Mouse (Mus musculus) midbrain, embryonic 12.5 days (tissue): ENCODE measurements around the gene Rnls. TPM values are rescaled to one million over a fixed set of nuclear protein-coding genes. Genes with fewer than 3 reads are reported as not detected.
"Not testable (repeated sequence)": the region's sequence is repeated elsewhere in the genome, so short reads cannot be mapped to it uniquely, and the experiment has no call there.

ENCODE experiments used
- ATAC-seq: fragments of 200-750 bp; cut with Nextera tagmentation; 2 replicates; pipeline ENCODE4 v1.8.0; 2017; ENCODE audit warnings: low read depth, moderate TSS enrichment, moderate library complexity; ENCODE audit not compliant: low FRiP score
- H3K27ac ChIP-seq: fragments of 300-500 bp; sonication (generic); replicated peaks from 2 replicates; pipeline ENCODE4 v1.5.1; 2016; ENCODE audit warnings: mild to moderate bottlenecking
- H3K27me3 ChIP-seq: fragments of 300-500 bp; sonication (generic); 2 replicates; pipeline ENCODE4 v1.6.1; 2016; ENCODE audit warnings: mild to moderate bottlenecking
- H3K36me3 ChIP-seq: fragments of 300-500 bp; sonication (generic); 2 replicates; pipeline ENCODE4 v1.6.1; 2016
- H3K4me1 ChIP-seq: fragments of 300-500 bp; sonication (generic); 2 replicates; pipeline ENCODE4 v1.6.1; 2016
- H3K4me2 ChIP-seq: fragments of 300-500 bp; sonication (generic); replicated peaks from 2 replicates; pipeline ENCODE4 v1.6.1; 2016; ENCODE audit warnings: mild to moderate bottlenecking, moderate library complexity
- H3K4me3 ChIP-seq: fragments of 300-500 bp; sonication (generic); 2 replicates; pipeline ENCODE4 v1.5.1; 2016; ENCODE audit warnings: mild to moderate bottlenecking
- H3K9ac ChIP-seq: fragments of 300-500 bp; sonication (generic); replicated peaks from 2 replicates; pipeline ENCODE4 v1.6.1; 2016; ENCODE audit warnings: mild to moderate bottlenecking, moderate library complexity
- H3K9me3 ChIP-seq: fragments of 300-500 bp; sonication (generic); 2 replicates; pipeline ENCODE4 v1.6.1; 2016; ENCODE audit warnings: mild to moderate bottlenecking
- WGBS: fragments of 180-500 bp; shearing (Covaris S2); methylation state at CpG from one replicate; pipeline ENCODE4 v1.1.7; 2016; 5-methylcytosine and 5-hydroxymethylcytosine counted together
- polyA plus RNA-seq: library from polyadenylated mRNA; unstranded; fragments of >200 nt; fragmentation: Nextera tagmentation; extraction: Ambion mirVana; gene quantifications from 2 replicates; pipeline ENCODE4 v1.2.1, GENCODE M21; 2016

Rnls gene
- polyA plus RNA-seq, result 7.7 and 8.2 TPM in 2 replicates

DNA sequence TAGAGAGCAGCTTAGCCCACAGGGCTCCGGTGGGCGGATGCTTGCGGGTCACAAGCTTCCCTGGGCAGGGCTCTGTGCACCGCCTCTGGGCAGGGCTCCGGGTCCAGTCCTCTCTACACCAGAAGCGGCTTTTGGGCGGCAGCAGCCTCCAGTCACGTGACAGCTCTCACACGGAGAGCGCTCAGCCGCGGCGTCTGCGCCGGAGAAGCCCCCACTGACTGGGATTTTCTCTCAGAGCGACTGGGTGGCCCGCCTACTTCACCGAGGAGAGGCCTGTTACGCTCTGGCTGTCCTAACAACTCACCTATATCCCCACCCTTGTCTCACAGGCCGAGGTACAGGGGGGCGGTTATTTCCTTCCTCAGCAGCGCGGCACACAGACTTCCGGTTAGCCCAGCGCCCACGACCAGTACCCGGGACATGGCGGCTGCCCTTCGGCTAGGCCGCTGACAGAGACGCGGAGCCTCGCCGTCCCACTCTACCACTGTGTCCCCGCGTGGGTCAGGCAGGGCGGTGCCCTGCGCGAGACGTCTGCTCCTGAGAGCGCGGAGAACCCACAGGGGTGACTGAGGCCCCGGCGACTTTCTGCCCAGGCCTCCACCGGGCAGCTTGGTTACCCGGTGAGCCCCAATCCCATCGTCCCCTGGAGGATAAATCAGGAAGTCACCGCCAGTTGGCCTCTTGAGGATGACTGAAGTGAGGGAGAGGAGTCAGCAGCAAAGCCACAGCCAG is at the start of gene Rnls:
TSS of gene Rnls (minus strand) at position 645 of the 732 bp plus-strand sequence.
- 2% methylated on average over 48 of the region's 48 CpGs for WGBS

GRCm38 (mm10) chr19:33429457-33429856 is 37.4 kb upstream of the Rnls start:
- H3K27ac ChIP-seq, result no peak overlapping the region
- H3K4me1 ChIP-seq, result no peaks in the 10 kb centered on the region
- whole genome bisulfite sequencing, result 56% methylated on average over 2 of the region's 2 CpGs

More for the DNA sequence above, at the start of gene Rnls:
- ATAC-seq, result peak; percentile 99
- H3K4me3 ChIP-seq, result peak within 1 kb of the TSS; percentile 58
- peak within 1 kb of the TSS; percentile 81 for H3K9ac ChIP-seq
- no peaks in the 10 kb centered on the region for H3K9me3 ChIP-seq
- H3K27ac ChIP-seq, result peak within 1 kb of the TSS; percentile 86
- H3K27me3 ChIP-seq, result no peaks in the 10 kb centered on the region
- no peaks in the 10 kb centered on the region; the same call in 1 of the 2 replicates for H3K36me3 ChIP-seq
- peak within 1 kb of the TSS; percentile 61 for H3K4me2 ChIP-seq
- no peaks in the 10 kb centered on the region for H3K4me1 ChIP-seq

DNA sequence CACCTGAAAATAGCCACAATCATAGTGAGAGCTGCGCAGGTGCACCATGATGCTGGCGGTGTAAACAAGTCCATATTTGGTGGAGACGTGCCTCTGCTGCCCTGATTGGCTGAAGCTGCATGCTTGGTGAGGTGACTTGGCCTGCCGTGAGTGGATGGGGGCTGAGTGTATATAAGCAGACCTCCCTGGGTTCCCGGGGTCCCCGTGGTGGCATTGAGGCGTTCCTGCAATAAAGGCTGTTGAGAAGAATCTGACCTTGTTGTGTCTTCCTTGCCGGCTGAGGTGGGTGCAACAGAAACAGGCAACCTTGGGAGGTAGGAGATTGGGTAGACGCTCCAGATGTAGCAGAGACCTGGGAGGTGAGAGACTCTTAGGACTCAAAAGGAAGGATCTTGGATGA is 27.3 kb upstream of the Rnls start:
- H3K27me3 ChIP-seq, H3K36me3 ChIP-seq, H3K4me3 ChIP-seq, H3K9me3 ChIP-seq, H3K27ac ChIP-seq, H3K4me2 ChIP-seq, H3K9ac ChIP-seq, ATAC-seq, H3K4me1 ChIP-seq: not testable (repeated sequence)
- 88% methylated on average over 9 of the region's 9 CpGs for WGBS

More at GRCm38 (mm10) chr19:33429457-33429856, 37.4 kb upstream of the Rnls start:
- H3K4me3 ChIP-seq, result no peak overlapping the region
- no peak overlapping the region for H3K4me2 ChIP-seq
- no peaks in the 10 kb centered on the region for H3K9me3 ChIP-seq
- H3K27me3 ChIP-seq, result no peaks in the 10 kb centered on the region
- H3K36me3 ChIP-seq, result no peaks in the 10 kb centered on the region
- ATAC-seq, result no peak
- no peak overlapping the region for H3K9ac ChIP-seq

GRCm38 (mm10) chr19:33380825-33381224 is 11.3 kb downstream of the Rnls start:
- Histone ChIP-seq H3K36me3 (no peaks in the 10 kb centered on the region), H3K9ac (no peak overlapping the region), H3K9me3 (no peaks in the 10 kb centered on the region), H3K27ac (no peak overlapping the region), H3K4me1 (no peaks in the 10 kb centered on the region), H3K4me2 (no peak overlapping the region), H3K27me3 (no peaks in the 10 kb centered on the region), H3K4me3 (no peak overlapping the region)
- ATAC-seq, result 0 out of 2 replicates have a peak, but pooled peaks have one; percentile 56
- 82% methylated on average over 2 of the region's 2 CpGs for WGBS

GRCm38 (mm10) chr19:33380386-33380785 is 11.7 kb downstream of the Rnls start:
- peak; percentile 65 for ATAC-seq
- Histone ChIP-seq H3K9ac (no peak overlapping the region), H3K27ac (no peak overlapping the region), H3K27me3 (no peaks in the 10 kb centered on the region), H3K9me3 (no peaks in the 10 kb centered on the region), H3K4me3 (no peak overlapping the region), H3K4me2 (no peak overlapping the region), H3K36me3 (no peaks in the 10 kb centered on the region), H3K4me1 (no peaks in the 10 kb centered on the region)
- 28% methylated on average over 3 of the region's 3 CpGs for WGBS

GRCm38 (mm10) chr19:33368808-33369207 is 23.3 kb downstream of the Rnls start:
- no peaks in the 10 kb centered on the region for H3K9me3 ChIP-seq
- no peak overlapping the region for H3K4me3 ChIP-seq
- H3K36me3 ChIP-seq, result no peaks in the 10 kb centered on the region
- no peak overlapping the region for H3K4me2 ChIP-seq
- no peak overlapping the region for H3K27ac ChIP-seq
- H3K9ac ChIP-seq, result no peak overlapping the region
- 69% methylated on average over 2 of the region's 2 CpGs for WGBS
- H3K4me1 ChIP-seq, result no peaks in the 10 kb centered on the region
- no peaks in the 10 kb centered on the region for H3K27me3 ChIP-seq
- ATAC-seq, result no peak

- Histone ChIP-seq H3K27ac (no peak overlapping the region), H3K9ac (no peak overlapping the region), H3K4me2 (no peak overlapping the region), H3K4me3 (no peak overlapping the region), H3K36me3 (no peaks in the 10 kb centered on the region), H3K4me1 (no peaks in the 10 kb centered on the region), H3K9me3 (no peaks in the 10 kb centered on the region), H3K27me3 (no peaks in the 10 kb centered on the region)
- peak; percentile 89 for ATAC-seq
- WGBS, result 19% methylated on average over 3 of the region's 3 CpGs
Observed at GRCm38 (mm10) chr19:33366661-33367060, 25.4 kb downstream of the Rnls start.

DNA sequence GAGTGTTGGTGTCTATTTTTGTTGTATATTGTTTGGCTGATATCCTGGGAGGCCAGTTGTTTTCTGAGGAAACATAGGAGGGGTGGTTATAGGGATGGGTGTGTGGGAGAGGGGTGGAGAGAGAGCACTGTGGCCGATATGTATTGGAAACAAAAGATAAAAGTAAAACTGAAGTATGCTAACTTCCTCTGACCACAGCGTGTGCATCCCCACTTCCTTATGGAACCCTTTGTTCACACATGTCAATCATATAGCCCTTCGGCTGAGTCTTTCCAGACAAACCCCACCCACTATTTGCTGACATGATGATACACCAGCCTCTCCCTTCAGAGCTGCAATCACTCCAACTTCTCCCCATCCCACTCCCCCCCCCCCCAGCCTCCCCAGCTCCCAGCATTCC is 35.1 kb downstream of the Rnls start:
- ATAC-seq, result no peak
- H3K4me3 ChIP-seq, result no peak overlapping the region
- H3K4me2 ChIP-seq, result no peak overlapping the region
- H3K4me1 ChIP-seq, result no peaks in the 10 kb centered on the region
- no peaks in the 10 kb centered on the region for H3K9me3 ChIP-seq
- H3K27ac ChIP-seq, result no peak overlapping the region
- 55% methylated on average over 3 of the region's 3 CpGs for WGBS
- H3K9ac ChIP-seq, result no peak overlapping the region
- no peaks in the 10 kb centered on the region for H3K27me3 ChIP-seq
- H3K36me3 ChIP-seq, result no peaks in the 10 kb centered on the region

DNA sequence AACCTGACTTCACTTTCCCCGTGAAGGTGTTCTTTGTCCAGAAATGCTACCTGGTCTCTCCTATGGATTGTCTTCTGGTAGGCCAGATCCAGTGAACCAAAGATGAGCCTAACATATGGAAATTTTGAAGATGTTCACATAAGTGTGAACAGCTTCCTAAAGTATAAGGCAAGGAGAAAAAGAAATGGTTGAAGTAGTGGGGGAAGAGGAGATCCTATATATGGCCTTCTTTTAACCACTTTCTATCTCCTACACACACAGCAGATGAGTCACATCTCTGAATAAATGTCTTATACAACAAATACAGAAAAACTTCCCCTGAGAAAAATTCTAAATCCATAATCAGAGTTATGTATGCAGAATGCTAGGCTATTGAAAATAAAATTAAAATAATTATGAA is 52.0 kb downstream of the Rnls start:
- 95% methylated on average over 1 of the region's 1 CpGs for WGBS
- H3K4me1 ChIP-seq, result no peaks in the 10 kb centered on the region
- H3K36me3 ChIP-seq, result no peaks in the 10 kb centered on the region
- no peak for ATAC-seq
- H3K4me2 ChIP-seq, result no peak overlapping the region
- no peaks in the 10 kb centered on the region for H3K9me3 ChIP-seq
- H3K4me3 ChIP-seq, result no peak overlapping the region
- H3K27me3 ChIP-seq, result no peaks in the 10 kb centered on the region
- H3K27ac ChIP-seq, result no peak overlapping the region
- no peak overlapping the region for H3K9ac ChIP-seq

DNA sequence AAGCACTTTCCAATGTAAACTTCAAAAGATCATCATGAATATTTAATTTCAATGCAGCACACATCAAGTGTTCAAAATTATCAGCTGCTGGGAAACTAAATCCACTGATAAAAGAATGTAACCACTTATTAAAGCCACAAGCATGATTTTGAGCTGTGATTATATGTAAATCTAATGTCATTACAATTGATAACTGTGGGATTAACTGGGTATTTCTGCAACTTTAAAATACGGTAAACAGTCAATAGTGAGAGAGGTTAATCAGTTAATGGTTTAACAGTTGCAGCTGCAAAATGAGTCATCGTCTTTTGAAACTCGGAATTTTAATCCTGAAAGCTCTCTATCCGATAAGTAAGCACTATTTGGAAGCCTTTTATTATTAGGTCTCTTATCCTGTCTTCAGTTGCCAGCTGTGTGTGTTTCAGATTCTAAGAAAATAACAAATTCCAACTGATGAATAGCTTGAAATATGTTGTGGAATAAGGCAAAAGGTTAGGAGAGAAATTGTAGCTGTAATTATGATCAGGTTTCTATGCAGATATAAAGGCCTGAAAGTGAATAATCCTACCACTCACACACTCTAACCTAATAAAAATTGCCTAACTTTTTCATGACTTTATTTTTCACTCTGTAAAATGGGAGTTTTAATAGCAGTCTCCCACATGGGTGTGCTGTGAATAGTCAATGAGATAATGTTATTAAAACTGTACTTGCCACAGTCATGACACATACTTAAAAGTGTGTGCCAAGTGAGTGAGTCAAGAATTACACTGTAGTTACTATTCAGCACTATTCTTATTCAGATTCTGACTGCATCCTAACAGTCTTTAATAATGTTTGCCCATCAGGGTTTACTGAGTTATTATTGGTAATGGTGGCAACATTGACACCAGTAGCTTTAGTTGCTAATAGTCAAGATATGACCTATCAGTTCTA is 65.1 kb downstream of the Rnls start:
- no peak overlapping the region for H3K27ac ChIP-seq
- ATAC-seq, result no peak
- no peaks in the 10 kb centered on the region for H3K27me3 ChIP-seq
- H3K9ac ChIP-seq, result no peak overlapping the region
- no peak overlapping the region for H3K4me3 ChIP-seq
- H3K4me1 ChIP-seq, result no peaks in the 10 kb centered on the region
- no peak overlapping the region for H3K4me2 ChIP-seq
- H3K9me3 ChIP-seq, result no peaks in the 10 kb centered on the region
- H3K36me3 ChIP-seq, result no peaks in the 10 kb centered on the region
- 49% methylated on average over 4 of the region's 4 CpGs for WGBS

DNA sequence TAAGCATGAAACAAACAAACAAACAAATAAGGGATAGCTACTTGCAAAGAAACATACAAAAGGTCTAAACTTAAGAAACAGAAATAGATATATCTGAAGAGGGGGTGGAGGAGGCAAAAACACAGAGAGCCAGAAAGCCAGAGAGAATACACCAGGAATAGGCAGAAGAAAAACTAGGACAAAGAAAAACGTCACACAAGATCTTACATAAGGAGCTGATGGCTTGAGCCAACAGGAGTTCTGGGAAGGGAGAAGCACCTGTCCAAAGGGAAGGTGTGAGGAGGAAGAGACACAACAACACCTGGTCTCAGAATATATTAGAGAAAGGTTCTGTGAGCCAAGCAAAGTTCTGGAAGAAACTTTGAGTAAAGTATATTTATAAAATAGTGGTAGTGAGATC is 73.3 kb downstream of the Rnls start:
- ATAC-seq, result no peak
- H3K4me1 ChIP-seq, result no peaks in the 10 kb centered on the region
- no peak overlapping the region for H3K27ac ChIP-seq
- no peaks in the 10 kb centered on the region for H3K9me3 ChIP-seq
- H3K4me2 ChIP-seq, result no peak overlapping the region
- H3K27me3 ChIP-seq, result no peaks in the 10 kb centered on the region
- no peak overlapping the region for H3K9ac ChIP-seq
- 77% methylated on average over 1 of the region's 1 CpGs for WGBS
- no peaks in the 10 kb centered on the region for H3K36me3 ChIP-seq
- no peak overlapping the region for H3K4me3 ChIP-seq

GRCm38 (mm10) chr19:33317130-33317529 is 75.0 kb downstream of the Rnls start:
- 73% methylated on average over 4 of the region's 4 CpGs for WGBS
- H3K9ac ChIP-seq, result no peak overlapping the region
- no peaks in the 10 kb centered on the region for H3K36me3 ChIP-seq
- no peaks in the 10 kb centered on the region for H3K9me3 ChIP-seq
- H3K27me3 ChIP-seq, result no peaks in the 10 kb centered on the region
- H3K4me2 ChIP-seq, result no peak overlapping the region
- H3K4me3 ChIP-seq, result no peak overlapping the region
- no peak for ATAC-seq
- no peak overlapping the region for H3K27ac ChIP-seq
- H3K4me1 ChIP-seq, result no peaks in the 10 kb centered on the region
